Mouse (Mus musculus) right cerebral cortex, postnatal 10 days (tissue): ENCODE results near the gene Parp8.
"Not testable (repeated sequence)": the region's sequence is repeated elsewhere in the genome, so short reads cannot be mapped to it uniquely, and the experiment has no call there.

Experiments
- DNase-seq, 2 experiments: peaks; one replicate each; pipeline ENCODE4 v3.0.0; 2021; ENCODE audit warnings: low spot score in 2 of 2

Gene Parp8

GRCm38 (mm10) chr13:116962480-116963462 lies 62.6 kb downstream of the Parp8 start:
- no peak for DNase-seq

- DNase-seq = no peak
These were observed 66.4 kb downstream of the Parp8 start for GRCm38 (mm10) chr13:116958776-116959589.

GRCm38 (mm10) chr13:116957577-116957976 lies 67.8 kb downstream of the Parp8 start:
- DNase-seq = no peak

GRCm38 (mm10) chr13:116951336-116951735 lies 74.0 kb downstream of the Parp8 start:
- no peak for DNase-seq

GRCm38 (mm10) chr13:116949527-116949926 lies 75.8 kb downstream of the Parp8 start:
- no peak for DNase-seq

GRCm38 (mm10) chr13:116949056-116949455 lies 76.3 kb downstream of the Parp8 start:
- DNase-seq = no peak

- no peak for DNase-seq
These were observed 77.1 kb downstream of the Parp8 start for GRCm38 (mm10) chr13:116948299-116948659.

GRCm38 (mm10) chr13:116947611-116948298 lies 77.6 kb downstream of the Parp8 start:
- no peak for DNase-seq

- DNase-seq = no peak
These were observed 78.8 kb downstream of the Parp8 start for GRCm38 (mm10) chr13:116946566-116946965.

GRCm38 (mm10) chr13:116941280-116942015 lies 83.9 kb downstream of the Parp8 start:
- no peak for DNase-seq

- DNase-seq = no peak
These were observed 84.6 kb downstream of the Parp8 start for GRCm38 (mm10) chr13:116940761-116941160.

GRCm38 (mm10) chr13:116937019-116937418 lies 88.3 kb downstream of the Parp8 start:
- not testable (repeated sequence) for DNase-seq

- DNase-seq = no peak
These were observed 107.9 kb downstream of the Parp8 start for GRCm38 (mm10) chr13:116917387-116917930.

- no peak for DNase-seq
These were observed 117.1 kb downstream of the Parp8 start for GRCm38 (mm10) chr13:116908284-116908683.

GRCm38 (mm10) chr13:116903394-116903793 lies 121.9 kb downstream of the Parp8 start:
- no peak for DNase-seq

- DNase-seq = no peak
These were observed 126.9 kb downstream of the Parp8 start for GRCm38 (mm10) chr13:116898395-116898794.

- DNase-seq = no peak
These were observed 127.6 kb downstream of the Parp8 start for GRCm38 (mm10) chr13:116897711-116898110.

- DNase-seq = no peak
These were observed 140.9 kb downstream of the Parp8 start for GRCm38 (mm10) chr13:116884422-116884942.

- DNase-seq = no peak
These were observed 143.1 kb downstream of the Parp8 start for GRCm38 (mm10) chr13:116882226-116882625.

GRCm38 (mm10) chr13:116879580-116880192 lies 145.7 kb downstream of the Parp8 start:
- DNase-seq = no peak
